Mouse (Mus musculus): ENCODE measurements at regions not wholly inside any gene's neighbourhood (a gene's known extent, or its start where the extent isn't known, plus 50 kb on each side); places are given as distances from the start of the nearest gene placed in this dataset.

GRCm38 (mm10) chr3:51089036-51089669 lies 135.1 kb upstream of the Noct start:
- H3K27me3 ChIP-seq (ENCODE audit: control insufficient read depth, insufficient read depth, low read length) = no peaks in the 10 kb centered on the region
- TF ChIP-seq POLR2A (IDR thresholded peaks at IDR 0.05; ENCODE audit: control insufficient read depth, low read depth, low read length) = no peak
- TF ChIP-seq CTCF (IDR thresholded peaks at IDR 0.05; ENCODE audit: control insufficient read depth, insufficient read depth, insufficient replicate concordance, low read depth, low read length) = no peak
- no peaks in the 10 kb centered on the region for H3K4me1 ChIP-seq (ENCODE audit: control insufficient read depth, insufficient read depth, low read length)
- H3K27ac ChIP-seq (ENCODE audit: control insufficient read depth, insufficient read depth, low read depth, low read length) = no peak overlapping the region
- H3K36me3 ChIP-seq (ENCODE audit: control insufficient read depth, insufficient read depth, low read length) = no peaks in the 10 kb centered on the region
- no peak overlapping the region for H3K4me3 ChIP-seq (ENCODE audit: control insufficient read depth, low read depth, low read length)

GRCm38 (mm10) chr3:51091478-51091877 lies 132.8 kb upstream of the Noct start:
- H3K36me3 ChIP-seq (ENCODE audit: control insufficient read depth, insufficient read depth, low read length) = no peaks in the 10 kb centered on the region

GRCm38 (mm10) chr3:51092079-51093028 lies 131.9 kb upstream of the Noct start:
- Histone ChIP-seq H3K4me1 (ENCODE audit: control insufficient read depth, insufficient read depth, low read length) (no peaks in the 10 kb centered on the region; the same call in 1 of the 2 replicates), H3K27ac (ENCODE audit: control insufficient read depth, insufficient read depth, low read depth, low read length) (no peak overlapping the region), H3K4me3 (ENCODE audit: control insufficient read depth, low read depth, low read length) (no peak overlapping the region), H3K36me3 (ENCODE audit: control insufficient read depth, insufficient read depth, low read length) (no peaks in the 10 kb centered on the region), H3K27me3 (ENCODE audit: control insufficient read depth, insufficient read depth, low read length) (no peaks in the 10 kb centered on the region)
- no peak for TF ChIP-seq CTCF (IDR thresholded peaks at IDR 0.05; ENCODE audit: control insufficient read depth, insufficient read depth, insufficient replicate concordance, low read depth, low read length)
- TF ChIP-seq POLR2A (IDR thresholded peaks at IDR 0.05; ENCODE audit: control insufficient read depth, low read depth, low read length) = no peak

More at GRCm38 (mm10) chr3:51091478-51091877, 132.8 kb upstream of the Noct start:
- Histone ChIP-seq H3K4me3 (ENCODE audit: control insufficient read depth, low read depth, low read length) (no peak overlapping the region), H3K27me3 (ENCODE audit: control insufficient read depth, insufficient read depth, low read length) (no peaks in the 10 kb centered on the region), H3K27ac (ENCODE audit: control insufficient read depth, insufficient read depth, low read depth, low read length) (no peak overlapping the region), H3K4me1 (ENCODE audit: control insufficient read depth, insufficient read depth, low read length) (no peaks in the 10 kb centered on the region; the same call in 1 of the 2 replicates)
- TF ChIP-seq POLR2A (IDR thresholded peaks at IDR 0.05; ENCODE audit: control insufficient read depth, low read depth, low read length) = no peak
- no peak for TF ChIP-seq CTCF (IDR thresholded peaks at IDR 0.05; ENCODE audit: control insufficient read depth, insufficient read depth, insufficient replicate concordance, low read depth, low read length)

- H3K27ac ChIP-seq (ENCODE audit: control insufficient read depth, insufficient read depth, low read depth, low read length) = no peak overlapping the region
- no peaks in the 10 kb centered on the region for H3K36me3 ChIP-seq (ENCODE audit: control insufficient read depth, insufficient read depth, low read length)
- H3K27me3 ChIP-seq (ENCODE audit: control insufficient read depth, insufficient read depth, low read length) = no peaks in the 10 kb centered on the region
- no peak overlapping the region for H3K4me3 ChIP-seq (ENCODE audit: control insufficient read depth, low read depth, low read length)
- TF ChIP-seq POLR2A (IDR thresholded peaks at IDR 0.05; ENCODE audit: control insufficient read depth, low read depth, low read length) (no peak), CTCF (IDR thresholded peaks at IDR 0.05; ENCODE audit: control insufficient read depth, insufficient read depth, insufficient replicate concordance, low read depth, low read length) (no peak)
- H3K4me1 ChIP-seq (ENCODE audit: control insufficient read depth, insufficient read depth, low read length) = no peaks in the 10 kb centered on the region; the same call in 1 of the 2 replicates
Measured at GRCm38 (mm10) chr3:51095847-51096447, 128.3 kb upstream of the Noct start.

GRCm38 (mm10) chr3:51096545-51096944 lies 127.7 kb upstream of the Noct start:
- Histone ChIP-seq H3K27me3 (ENCODE audit: control insufficient read depth, insufficient read depth, low read length) (no peaks in the 10 kb centered on the region), H3K27ac (ENCODE audit: control insufficient read depth, insufficient read depth, low read depth, low read length) (no peak overlapping the region), H3K36me3 (ENCODE audit: control insufficient read depth, insufficient read depth, low read length) (no peaks in the 10 kb centered on the region), H3K4me1 (ENCODE audit: control insufficient read depth, insufficient read depth, low read length) (no peaks in the 10 kb centered on the region; the same call in 1 of the 2 replicates), H3K4me3 (ENCODE audit: control insufficient read depth, low read depth, low read length) (no peak overlapping the region)
- TF ChIP-seq POLR2A (IDR thresholded peaks at IDR 0.05; ENCODE audit: control insufficient read depth, low read depth, low read length) = no peak
- no peak for TF ChIP-seq CTCF (IDR thresholded peaks at IDR 0.05; ENCODE audit: control insufficient read depth, insufficient read depth, insufficient replicate concordance, low read depth, low read length)

GRCm38 (mm10) chr3:51097362-51097761 lies 126.9 kb upstream of the Noct start:
- no peak overlapping the region for H3K27ac ChIP-seq (ENCODE audit: control insufficient read depth, insufficient read depth, low read depth, low read length)
- TF ChIP-seq CTCF (IDR thresholded peaks at IDR 0.05; ENCODE audit: control insufficient read depth, insufficient read depth, insufficient replicate concordance, low read depth, low read length) = no peak
- TF ChIP-seq POLR2A (IDR thresholded peaks at IDR 0.05; ENCODE audit: control insufficient read depth, low read depth, low read length) = no peak
- H3K36me3 ChIP-seq (ENCODE audit: control insufficient read depth, insufficient read depth, low read length) = no peaks in the 10 kb centered on the region
- H3K4me1 ChIP-seq (ENCODE audit: control insufficient read depth, insufficient read depth, low read length) = no peaks in the 10 kb centered on the region; the same call in 1 of the 2 replicates
- H3K4me3 ChIP-seq (ENCODE audit: control insufficient read depth, low read depth, low read length) = no peak overlapping the region
- no peaks in the 10 kb centered on the region for H3K27me3 ChIP-seq (ENCODE audit: control insufficient read depth, insufficient read depth, low read length)

- no peaks in the 10 kb centered on the region for H3K27me3 ChIP-seq (ENCODE audit: control insufficient read depth, insufficient read depth, low read length)
- H3K36me3 ChIP-seq (ENCODE audit: control insufficient read depth, insufficient read depth, low read length) = no peaks in the 10 kb centered on the region
- TF ChIP-seq CTCF (IDR thresholded peaks at IDR 0.05; ENCODE audit: control insufficient read depth, insufficient read depth, insufficient replicate concordance, low read depth, low read length) (no peak), POLR2A (IDR thresholded peaks at IDR 0.05; ENCODE audit: control insufficient read depth, low read depth, low read length) (no peak)
- no peak overlapping the region for H3K4me3 ChIP-seq (ENCODE audit: control insufficient read depth, low read depth, low read length)
- H3K27ac ChIP-seq (ENCODE audit: control insufficient read depth, insufficient read depth, low read depth, low read length) = no peak overlapping the region
- H3K4me1 ChIP-seq (ENCODE audit: control insufficient read depth, insufficient read depth, low read length) = no peaks in the 10 kb centered on the region; the same call in 1 of the 2 replicates
Measured at GRCm38 (mm10) chr3:51099966-51100365, 124.3 kb upstream of the Noct start.

All from testis, adult 2 months (tissue).